Mouse (Mus musculus) bone marrow, adult 2 months (tissue): Measurements from ENCODE around the gene Fam166a.

Source experiments
- CTCF ChIP-seq: fragments of 200-500 bp; IDR thresholded peaks from 2 replicates; pipeline ENCODE4 v1.5.1; 2011; ENCODE audit warnings: low read length, control low read depth; ENCODE audit not compliant: control insufficient read depth, insufficient read depth
- POLR2A ChIP-seq: fragments of 200-500 bp; IDR thresholded peaks from 2 replicates; pipeline ENCODE4 v1.6.1; 2011; ENCODE audit warnings: low read depth, mild to moderate bottlenecking, control low read depth, low read length, borderline replicate concordance; ENCODE audit not compliant: control insufficient read depth

GRCm38 (mm10) chr2:25234050-25234449 is 15.5 kb downstream of the Fam166a start, which contains the start of gene Slc34a3:
- TF ChIP-seq CTCF (no peak), POLR2A (no peak)
